Mouse (Mus musculus) hindbrain, embryonic 13.5 days (tissue): ENCODE measurements at regions not wholly inside any gene's neighbourhood (a gene's known extent, or its start where the extent isn't known, plus 50 kb on each side); places are given as distances from the start of the nearest gene placed in this dataset.

ENCODE experiments used
- ATAC-seq: fragments of 200-750 bp; cut with Nextera tagmentation; 2 replicates; pipeline ENCODE4 v1.8.0; 2017; ENCODE audit warnings: moderate TSS enrichment; ENCODE audit not compliant: low FRiP score
- H3K27ac ChIP-seq: fragments of 300-500 bp; sonication (generic); 2 replicates; pipeline ENCODE4 v1.5.1; 2015; ENCODE audit warnings: inconsistent platforms, mild to moderate bottlenecking, moderate library complexity
- H3K27me3 ChIP-seq: fragments of 300-500 bp; sonication (generic); 2 replicates; pipeline ENCODE4 v1.6.1; 2015; ENCODE audit warnings: mild to moderate bottlenecking, inconsistent platforms
- H3K36me3 ChIP-seq: fragments of 300-500 bp; sonication (generic); 2 replicates; pipeline ENCODE4 v1.6.1; 2015; ENCODE audit warnings: mild to moderate bottlenecking, inconsistent platforms
- H3K4me1 ChIP-seq: fragments of 300-500 bp; sonication (generic); replicated peaks from 2 replicates; pipeline ENCODE4 v1.6.1; 2015; ENCODE audit warnings: inconsistent platforms
- H3K4me2 ChIP-seq: fragments of 300-500 bp; sonication (generic); 2 replicates; pipeline ENCODE4 v1.6.1; 2015; ENCODE audit warnings: inconsistent platforms, mild to moderate bottlenecking, moderate library complexity
- H3K4me3 ChIP-seq: fragments of 300-500 bp; sonication (generic); 2 replicates; pipeline ENCODE4 v1.5.1; 2015; ENCODE audit warnings: mild to moderate bottlenecking, inconsistent platforms
- H3K9ac ChIP-seq: fragments of 300-500 bp; sonication (generic); 2 replicates; pipeline ENCODE4 v1.6.1; 2015; ENCODE audit warnings: mild to moderate bottlenecking, inconsistent platforms
- H3K9me3 ChIP-seq: fragments of 300-500 bp; sonication (generic); 2 replicates; pipeline ENCODE4 v1.6.1; 2016; ENCODE audit warnings: inconsistent platforms
- WGBS: fragments of 180-500 bp; shearing (Covaris S2); methylation state at CpG from one replicate; pipeline ENCODE4 v1.1.7; 2015; 5-methylcytosine and 5-hydroxymethylcytosine counted together

DNA sequence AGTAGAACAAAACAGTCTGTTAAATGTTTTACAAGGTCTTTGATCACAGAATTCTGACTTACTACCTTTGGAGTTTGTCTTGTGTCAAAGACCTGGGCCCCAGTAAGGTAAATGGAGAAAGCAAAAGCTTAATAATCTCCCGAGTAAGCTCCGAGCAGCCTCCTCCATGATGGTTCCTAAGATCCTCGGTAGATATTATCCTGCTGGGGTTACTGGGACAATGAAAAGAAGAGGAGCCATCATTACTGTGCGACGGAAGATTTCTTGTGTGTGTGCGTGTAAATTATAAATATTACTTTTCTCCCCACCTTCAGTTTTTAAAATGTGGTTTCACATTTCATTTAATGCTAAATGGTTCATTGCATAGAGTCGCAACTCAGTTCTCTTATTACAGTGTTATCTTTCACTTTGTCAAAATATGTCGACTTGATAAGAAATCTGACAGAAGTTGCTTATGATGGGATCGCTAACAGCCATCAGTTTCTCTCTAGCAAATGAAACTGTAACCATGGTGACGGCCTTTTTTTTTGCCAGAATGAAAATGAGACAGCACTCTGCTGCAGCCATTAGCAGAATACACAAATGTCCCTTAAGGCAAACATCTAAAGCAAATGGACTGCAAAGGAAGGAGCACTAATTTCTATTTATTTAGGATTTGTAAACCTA, 658.2 kb downstream of the Car8 start:
- peak; percentile 68 for ATAC-seq
- Histone ChIP-seq H3K4me2 (peak overlapping the region; percentile 5), H3K4me1 (peaks cover 16% of the 10 kb centered on the region), H3K27ac (peak overlapping the region; percentile 83), H3K9me3 (no peaks in the 10 kb centered on the region), H3K27me3 (no peaks in the 10 kb centered on the region), H3K36me3 (no peaks in the 10 kb centered on the region), H3K4me3 (no peak overlapping the region), H3K9ac (no peak overlapping the region)
- 52% methylated on average over 10 of the region's 10 CpGs for WGBS

DNA sequence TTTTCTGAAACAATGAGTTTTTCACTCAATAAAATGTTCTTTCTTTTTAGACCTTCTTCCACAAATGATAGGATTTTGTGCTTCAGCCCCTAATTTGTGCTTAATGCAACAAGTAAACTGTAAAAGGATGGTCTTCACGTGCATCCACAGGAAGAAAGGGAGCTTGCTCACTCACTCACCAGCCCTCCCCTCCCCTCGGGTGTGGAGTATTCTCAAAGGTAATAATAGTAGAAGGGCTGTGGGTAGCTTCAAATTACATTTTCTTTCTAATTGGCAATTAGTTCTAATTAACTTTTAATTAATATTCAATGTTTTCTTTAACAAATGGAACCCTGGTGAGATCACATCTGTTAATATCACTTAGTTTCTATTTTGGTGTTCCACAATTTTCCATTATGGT, 664.8 kb downstream of the Car8 start:
- 41% methylated on average over 2 of the region's 2 CpGs for WGBS
- H3K36me3 ChIP-seq: no peaks in the 10 kb centered on the region
- H3K9ac ChIP-seq: no peak overlapping the region
- H3K9me3 ChIP-seq: no peaks in the 10 kb centered on the region
- no peak overlapping the region for H3K4me3 ChIP-seq
- no peak; the same call in 1 of the 2 replicates for ATAC-seq
- no peak overlapping the region for H3K27ac ChIP-seq
- no peaks in the 10 kb centered on the region for H3K4me1 ChIP-seq
- no peaks in the 10 kb centered on the region for H3K27me3 ChIP-seq
- H3K4me2 ChIP-seq: no peak overlapping the region

DNA sequence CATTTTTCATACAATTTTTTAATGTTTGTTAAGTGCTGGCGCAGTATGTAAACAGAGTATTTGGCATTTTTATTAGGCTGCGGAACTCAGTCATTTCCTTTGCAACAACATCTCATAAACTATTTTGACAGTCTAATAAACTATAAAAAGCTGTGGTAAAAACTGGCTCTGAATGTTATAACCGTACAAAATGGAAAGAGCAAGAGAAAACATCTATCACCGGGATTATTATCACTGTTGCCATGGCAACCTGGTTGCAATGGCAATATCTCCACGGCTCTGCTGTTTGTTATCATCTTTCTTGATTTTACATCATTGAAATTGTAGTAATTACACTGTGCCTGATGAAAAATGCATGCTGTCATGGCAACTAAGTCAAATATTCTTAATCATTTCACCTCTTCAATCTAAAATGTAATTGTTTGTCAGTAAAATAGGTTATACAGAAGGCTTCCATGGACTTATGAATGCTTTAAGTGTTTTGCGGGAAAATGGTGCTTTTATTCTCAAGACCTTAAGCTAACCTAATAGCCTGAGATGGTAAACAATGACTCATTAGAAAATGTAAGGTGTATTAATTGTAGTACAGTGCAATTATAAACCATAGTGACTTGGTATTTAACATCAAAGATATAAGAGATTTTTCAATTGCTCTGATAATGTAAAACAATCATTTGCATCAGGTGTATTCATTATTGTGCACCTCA, 671.0 kb downstream of the Car8 start:
- H3K9ac ChIP-seq: no peak overlapping the region
- H3K36me3 ChIP-seq: no peaks in the 10 kb centered on the region
- H3K27me3 ChIP-seq: no peaks in the 10 kb centered on the region
- no peak overlapping the region for H3K4me3 ChIP-seq
- no peak overlapping the region for H3K27ac ChIP-seq
- H3K4me1 ChIP-seq: peaks cover 2% of the 10 kb centered on the region; the same call in 1 of the 2 replicates
- no peaks in the 10 kb centered on the region for H3K9me3 ChIP-seq
- 47% methylated on average over 6 of the region's 6 CpGs for WGBS
- peak; percentile 79 for ATAC-seq
- no peak overlapping the region for H3K4me2 ChIP-seq

DNA sequence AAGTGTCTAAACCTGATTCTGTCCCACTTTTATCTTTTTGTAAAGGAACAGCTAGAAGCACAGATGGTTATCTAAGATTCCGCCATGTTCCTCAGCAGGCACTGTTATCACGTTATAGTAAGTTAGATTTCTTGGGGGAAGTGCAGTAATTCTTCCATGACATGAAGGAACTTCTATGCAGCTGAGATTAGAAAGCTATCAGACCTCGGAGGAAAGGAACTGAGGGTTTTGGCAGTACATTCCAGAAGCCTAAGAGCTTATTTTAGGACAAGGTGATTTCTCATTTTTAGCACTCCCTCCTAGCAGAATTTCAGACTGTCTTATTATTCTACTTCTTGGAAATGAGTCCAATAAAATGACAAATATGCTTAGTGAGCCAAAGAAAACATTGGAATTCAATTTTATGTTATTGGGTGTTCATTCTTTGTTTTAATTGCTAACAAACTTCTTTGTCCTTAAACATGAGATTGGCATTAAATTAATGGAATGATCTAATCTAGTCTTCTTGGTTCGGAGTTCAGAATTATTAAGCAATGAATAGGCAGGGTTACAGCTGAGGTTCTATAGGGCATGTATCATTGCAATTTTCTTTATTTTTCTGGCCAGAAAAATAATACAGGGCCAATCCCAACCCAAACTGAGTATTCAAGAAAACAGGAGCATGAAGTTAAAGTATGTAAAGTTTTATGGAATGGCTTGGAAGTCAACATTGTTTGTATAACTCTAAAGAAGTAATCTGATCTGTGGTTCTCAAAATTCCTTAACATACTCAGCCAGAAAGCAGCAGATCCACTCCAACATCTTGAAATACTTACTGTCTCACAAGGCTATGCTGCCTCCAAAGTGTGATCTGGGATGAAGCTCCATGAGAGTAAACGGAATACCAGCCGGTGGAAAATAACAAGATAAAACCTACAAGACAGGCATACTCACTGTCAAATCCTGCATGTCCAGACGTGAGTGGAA, 678.7 kb downstream of the Car8 start:
- Histone ChIP-seq H3K4me3 (no peak overlapping the region), H3K4me1 (no peaks in the 10 kb centered on the region), H3K36me3 (no peaks in the 10 kb centered on the region), H3K27me3 (no peaks in the 10 kb centered on the region), H3K4me2 (no peak overlapping the region), H3K9me3 (no peaks in the 10 kb centered on the region), H3K27ac (no peak overlapping the region), H3K9ac (no peak overlapping the region)
- 80% methylated on average over 7 of the region's 7 CpGs for WGBS
- no peak for ATAC-seq

DNA sequence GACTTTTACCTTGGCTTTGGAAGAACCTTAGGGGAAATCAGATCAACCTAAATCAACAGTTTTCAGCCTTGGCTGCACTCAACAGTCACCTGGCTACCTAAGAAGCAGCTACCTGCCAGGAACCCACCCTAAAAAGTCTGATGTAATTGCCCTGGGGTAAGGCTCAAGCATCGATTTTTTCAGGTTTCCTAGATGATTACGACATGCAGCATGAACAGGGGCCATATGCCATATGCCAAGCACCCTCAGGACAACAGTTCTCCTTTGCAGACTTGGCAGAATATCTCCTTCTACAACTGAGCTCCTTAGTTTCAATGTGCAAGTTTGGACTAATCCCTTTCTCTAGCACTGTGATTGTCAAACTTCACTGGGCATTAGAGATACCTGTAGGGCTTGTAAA, 680.1 kb downstream of the Car8 start:
- Histone ChIP-seq H3K4me2 (no peak overlapping the region), H3K27ac (no peak overlapping the region), H3K4me1 (no peaks in the 10 kb centered on the region), H3K9ac (no peak overlapping the region), H3K27me3 (no peaks in the 10 kb centered on the region), H3K4me3 (no peak overlapping the region), H3K36me3 (no peaks in the 10 kb centered on the region), H3K9me3 (no peaks in the 10 kb centered on the region)
- 84% methylated on average over 2 of the region's 2 CpGs for WGBS
- ATAC-seq: no peak

DNA sequence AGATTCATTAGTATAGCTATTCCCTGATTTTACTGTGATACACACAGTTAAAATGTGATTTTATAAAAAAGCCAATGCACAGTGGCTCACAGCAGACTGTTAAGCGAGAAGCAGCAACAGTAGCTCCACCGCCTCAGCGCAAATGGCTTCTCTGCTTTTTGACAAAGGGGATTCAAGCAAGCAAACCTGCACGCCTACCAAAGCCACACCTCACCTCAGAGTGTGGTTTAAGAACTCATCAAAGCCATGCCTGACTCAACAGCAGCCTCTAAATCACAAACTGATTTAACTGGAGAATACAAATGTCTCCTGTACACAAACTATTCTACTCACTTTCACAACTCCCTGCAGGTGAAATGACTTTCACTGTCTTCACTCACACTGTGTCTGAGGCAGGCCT, 704.5 kb downstream of the Car8 start:
- Histone ChIP-seq H3K27me3 (no peaks in the 10 kb centered on the region), H3K36me3 (no peaks in the 10 kb centered on the region), H3K9me3 (no peaks in the 10 kb centered on the region), H3K4me1 (no peaks in the 10 kb centered on the region), H3K4me3 (no peak overlapping the region), H3K4me2 (no peak overlapping the region), H3K27ac (no peak overlapping the region), H3K9ac (no peak overlapping the region)
- ATAC-seq: no peak
- 91% methylated on average over 4 of the region's 4 CpGs for WGBS

DNA sequence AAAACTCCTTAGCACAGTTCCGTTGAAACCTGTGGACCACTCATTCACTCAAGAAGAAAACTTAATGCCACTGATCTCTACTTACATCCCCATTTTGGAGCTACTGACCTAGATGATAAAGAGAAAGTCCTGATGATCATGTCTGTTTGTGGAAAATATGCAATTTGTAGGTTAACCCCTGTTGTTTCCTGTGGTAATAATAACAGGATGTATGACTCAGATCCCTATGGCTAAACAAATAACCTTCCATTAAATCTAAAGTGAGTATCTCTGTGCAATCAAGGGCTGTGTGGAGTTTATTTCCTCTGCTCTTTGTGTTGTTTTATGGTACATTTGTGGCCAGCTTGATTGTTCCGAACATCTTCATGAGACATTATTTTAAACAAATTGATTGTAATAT, 711.1 kb downstream of the Car8 start:
- H3K9ac ChIP-seq: no peak overlapping the region
- H3K4me1 ChIP-seq: no peaks in the 10 kb centered on the region
- no peaks in the 10 kb centered on the region for H3K36me3 ChIP-seq
- no peak overlapping the region for H3K4me3 ChIP-seq
- no peak overlapping the region for H3K27ac ChIP-seq
- WGBS: 85% methylated on average over 2 of the region's 2 CpGs
- no peaks in the 10 kb centered on the region for H3K9me3 ChIP-seq
- H3K4me2 ChIP-seq: no peak overlapping the region
- ATAC-seq: no peak
- H3K27me3 ChIP-seq: no peaks in the 10 kb centered on the region

DNA sequence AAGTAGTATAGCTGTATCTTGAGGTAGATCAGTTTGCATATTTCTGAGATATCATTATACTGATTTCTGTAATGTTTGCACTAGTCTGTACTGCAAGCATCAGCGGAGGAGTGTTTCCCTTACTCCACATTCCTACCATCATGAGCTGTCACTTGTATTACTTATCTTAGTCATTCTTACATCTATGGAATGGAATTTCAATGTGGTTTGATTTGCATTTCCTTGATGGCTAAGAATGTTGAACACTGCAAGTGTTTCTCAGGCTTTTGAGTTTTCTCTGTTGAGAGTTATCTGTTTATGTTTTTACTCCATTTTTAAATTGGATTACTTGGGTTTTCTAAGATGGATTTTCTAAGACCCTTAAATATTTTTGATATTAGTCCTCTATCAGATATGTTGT, 725.8 kb downstream of the Car8 start:
- Histone ChIP-seq H3K4me1 (no peaks in the 10 kb centered on the region), H3K9me3 (0 out of 2 replicates have a peak, but pooled peaks cover 4% of the 10 kb centered on the region), H3K9ac (no peak overlapping the region), H3K27ac (no peak overlapping the region), H3K4me2 (no peak overlapping the region), H3K27me3 (no peaks in the 10 kb centered on the region), H3K36me3 (no peaks in the 10 kb centered on the region), H3K4me3 (no peak overlapping the region)
- WGBS: 89% methylated on average over 1 of the region's 1 CpGs
- no peak for ATAC-seq

DNA sequence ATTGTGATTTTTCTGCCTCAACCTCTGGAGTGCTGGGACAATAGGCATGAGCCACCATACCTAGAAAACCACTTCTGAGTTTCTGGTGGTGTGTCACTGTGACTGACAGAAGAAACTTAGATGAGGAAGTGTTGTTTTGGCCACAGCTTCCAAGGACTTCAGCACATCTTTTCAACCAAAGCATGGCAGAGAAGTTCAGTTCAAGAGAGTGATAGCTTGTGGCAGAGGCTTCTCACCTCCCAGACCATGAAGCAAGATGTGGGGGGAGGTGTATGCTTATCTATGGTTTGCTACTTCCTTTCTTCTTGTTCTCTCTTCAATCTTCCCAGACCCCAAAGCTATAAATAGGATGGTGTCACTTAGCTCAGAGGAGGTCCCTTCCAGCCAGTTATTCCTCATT, 753.3 kb downstream of the Car8 start:
- Histone ChIP-seq H3K27me3 (no peaks in the 10 kb centered on the region), H3K27ac (no peak overlapping the region), H3K4me1 (no peaks in the 10 kb centered on the region), H3K4me2 (no peak overlapping the region), H3K9me3 (no peaks in the 10 kb centered on the region), H3K9ac (no peak overlapping the region), H3K4me3 (no peak overlapping the region), H3K36me3 (no peaks in the 10 kb centered on the region)
- no peak for ATAC-seq

DNA sequence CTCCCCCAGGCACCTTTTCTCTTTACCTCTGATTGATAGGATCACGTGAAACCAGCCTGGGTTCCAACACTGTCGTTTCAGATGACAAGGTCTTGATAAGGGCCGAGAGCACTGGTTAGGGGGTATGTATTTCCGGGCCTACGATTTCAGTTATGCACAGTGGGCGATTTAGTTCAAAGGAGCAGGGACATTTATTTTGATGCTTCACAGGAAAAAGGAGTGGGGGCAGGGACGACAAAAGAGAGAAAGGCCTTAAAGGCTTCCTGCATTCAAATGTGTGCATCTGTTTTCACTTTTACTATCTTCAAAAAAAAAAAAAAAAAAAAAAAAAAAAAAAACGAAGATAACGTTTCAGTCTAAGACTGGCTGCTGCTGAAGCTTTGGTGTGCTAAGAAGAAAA, 783.7 kb downstream of the Car8 start:
- Histone ChIP-seq H3K4me3 (no peak overlapping the region), H3K27me3 (no peaks in the 10 kb centered on the region), H3K9me3 (no peaks in the 10 kb centered on the region), H3K4me1 (peaks cover 5% of the 10 kb centered on the region; the same call in 1 of the 2 replicates), H3K27ac (no peak overlapping the region), H3K36me3 (no peaks in the 10 kb centered on the region), H3K4me2 (no peak overlapping the region), H3K9ac (no peak overlapping the region)
- ATAC-seq: no peak
- WGBS: 5% methylated on average over 9 of the region's 9 CpGs

DNA sequence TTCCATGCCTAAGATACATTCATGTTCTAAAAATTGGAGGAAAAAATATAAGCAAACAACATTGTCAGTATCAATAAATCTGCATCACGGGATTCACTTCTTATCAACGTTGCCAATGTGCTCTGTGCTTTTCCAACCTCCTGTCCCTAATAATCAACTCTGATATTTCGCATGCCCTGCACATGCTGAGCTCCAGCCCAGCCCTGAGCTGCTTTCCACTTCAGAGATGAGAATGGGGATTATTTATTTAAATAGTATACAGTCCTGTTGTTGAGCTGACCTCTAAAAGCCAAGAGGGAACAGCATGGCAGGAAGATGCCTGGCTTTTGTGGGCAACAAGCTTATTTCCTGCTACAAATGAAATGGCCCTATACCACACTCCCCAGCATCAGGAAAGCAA, 786.2 kb downstream of the Car8 start:
- no peak overlapping the region for H3K9ac ChIP-seq
- H3K4me1 ChIP-seq: peaks cover 5% of the 10 kb centered on the region; the same call in 1 of the 2 replicates
- 67% methylated on average over 3 of the region's 3 CpGs for WGBS
- no peak for ATAC-seq
- H3K27ac ChIP-seq: no peak overlapping the region
- H3K4me2 ChIP-seq: no peak overlapping the region
- H3K4me3 ChIP-seq: no peak overlapping the region
- H3K27me3 ChIP-seq: no peaks in the 10 kb centered on the region
- no peaks in the 10 kb centered on the region for H3K36me3 ChIP-seq
- no peaks in the 10 kb centered on the region for H3K9me3 ChIP-seq

DNA sequence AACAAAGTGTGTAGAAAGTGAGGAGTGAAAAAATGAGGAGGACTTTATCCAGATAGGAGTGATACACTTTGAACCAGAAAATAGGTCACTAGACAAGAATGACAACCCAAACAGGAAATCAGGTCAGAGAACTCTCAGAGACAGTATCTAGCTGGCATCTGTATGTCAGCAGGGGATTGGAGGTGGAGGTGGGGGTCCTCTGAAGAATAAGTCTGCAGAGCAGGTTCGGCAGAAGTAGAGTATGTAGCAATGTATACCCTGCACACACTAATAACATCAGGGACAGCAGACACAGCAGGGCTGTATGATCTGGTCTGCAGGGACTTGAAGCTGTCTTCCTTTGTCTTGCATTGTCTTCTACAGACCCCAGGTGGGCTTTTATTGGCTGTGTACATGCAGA, 787.9 kb downstream of the Car8 start:
- H3K4me1 ChIP-seq: peaks cover 5% of the 10 kb centered on the region; the same call in 1 of the 2 replicates
- no peaks in the 10 kb centered on the region for H3K27me3 ChIP-seq
- H3K9ac ChIP-seq: no peak overlapping the region
- H3K4me2 ChIP-seq: no peak overlapping the region
- H3K27ac ChIP-seq: no peak overlapping the region
- ATAC-seq: no peak
- 72% methylated on average over 1 of the region's 1 CpGs for WGBS
- H3K36me3 ChIP-seq: no peaks in the 10 kb centered on the region
- no peak overlapping the region for H3K4me3 ChIP-seq
- no peaks in the 10 kb centered on the region for H3K9me3 ChIP-seq
